Mouse (Mus musculus) kidney, adult 11 months (tissue): ENCODE results near the gene Plcb4.
"Not testable (repeated sequence)": the region's sequence is repeated elsewhere in the genome, so short reads cannot be mapped to it uniquely, and the experiment has no call there.

Source experiments
- DNase-seq: peaks from one replicate; pipeline ENCODE4 v3.0.0; 2022

The Plcb4 gene

DNA sequence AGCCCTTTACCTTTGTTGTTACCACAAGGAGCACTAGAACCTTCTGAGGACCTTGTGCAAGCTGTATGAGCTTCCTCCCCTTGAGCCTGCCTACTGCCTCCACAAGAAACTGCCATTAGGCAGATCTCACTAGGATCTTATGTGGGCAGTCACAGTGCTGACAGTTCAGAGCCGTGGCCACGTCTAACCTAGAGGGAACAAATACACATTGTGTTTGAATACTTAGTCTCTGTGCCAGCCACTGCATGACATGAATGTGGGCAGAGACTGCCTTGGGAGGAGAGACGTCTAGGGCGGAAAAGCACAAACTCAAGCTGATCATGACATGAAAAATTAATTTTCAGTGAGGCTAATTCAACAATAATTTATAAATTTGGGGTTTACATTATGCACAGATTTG is 239.2 kb downstream of the Plcb4 start:
- DNase-seq, result no peak

DNA sequence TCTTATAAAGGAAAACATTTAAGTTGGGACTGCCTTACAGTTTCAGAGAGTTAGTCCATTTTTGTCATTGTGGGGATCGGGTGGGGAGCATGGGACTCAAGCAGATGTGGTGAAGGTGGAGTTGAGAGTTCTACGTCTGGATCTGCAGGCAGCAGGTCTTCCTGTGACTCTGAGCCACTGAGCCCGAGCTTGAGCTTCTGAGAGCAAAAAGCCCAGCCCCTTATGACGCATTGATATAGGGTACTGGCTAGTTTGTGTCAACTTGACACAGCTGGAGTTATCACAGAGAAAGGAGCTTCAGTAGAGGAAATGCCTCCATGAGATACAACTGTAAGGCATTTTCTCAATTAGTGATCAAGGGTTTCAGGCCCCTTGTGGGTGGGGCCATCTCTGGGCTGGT is 241.1 kb downstream of the Plcb4 start:
- not testable (repeated sequence) for DNase-seq

DNA sequence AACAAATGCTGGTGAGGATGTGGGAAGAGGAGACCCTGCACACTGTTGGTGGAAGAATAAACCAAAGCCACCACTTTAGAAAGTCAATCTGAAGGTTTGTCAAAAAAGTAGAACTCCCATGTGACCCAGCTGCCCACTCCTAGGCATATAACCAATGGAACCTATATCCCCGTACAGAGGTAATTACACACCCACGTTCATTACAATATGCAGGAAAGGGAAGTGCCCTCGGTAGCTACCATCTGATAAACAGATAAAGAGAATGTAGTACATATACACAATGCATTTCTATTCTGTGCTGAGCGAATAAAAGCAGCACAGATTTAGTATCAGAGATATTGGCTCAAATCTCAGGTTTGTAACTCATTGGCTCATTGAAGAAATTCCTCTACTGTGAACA is 242.2 kb downstream of the Plcb4 start:
- no peak for DNase-seq

DNA sequence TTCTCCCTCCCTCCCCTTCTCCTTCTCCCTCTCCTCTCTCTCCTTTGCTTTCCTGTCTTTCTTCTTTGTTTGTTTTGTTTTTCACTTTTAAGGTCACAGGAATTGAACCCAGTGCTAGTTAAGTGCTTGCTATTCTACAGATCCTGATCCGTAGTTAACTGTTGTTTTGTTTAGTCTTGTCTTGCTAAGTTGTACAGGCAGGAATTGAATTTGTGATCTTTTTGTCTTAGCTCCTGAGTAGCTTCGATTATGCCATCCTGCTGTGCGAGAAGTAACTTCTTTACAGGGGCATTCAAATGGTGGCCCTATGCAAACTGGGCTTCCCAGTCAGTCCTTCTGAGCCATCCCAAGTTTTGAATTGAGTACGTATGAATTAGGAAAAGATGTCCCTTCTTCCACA is 245.5 kb downstream of the Plcb4 start:
- DNase-seq, result no peak

DNA sequence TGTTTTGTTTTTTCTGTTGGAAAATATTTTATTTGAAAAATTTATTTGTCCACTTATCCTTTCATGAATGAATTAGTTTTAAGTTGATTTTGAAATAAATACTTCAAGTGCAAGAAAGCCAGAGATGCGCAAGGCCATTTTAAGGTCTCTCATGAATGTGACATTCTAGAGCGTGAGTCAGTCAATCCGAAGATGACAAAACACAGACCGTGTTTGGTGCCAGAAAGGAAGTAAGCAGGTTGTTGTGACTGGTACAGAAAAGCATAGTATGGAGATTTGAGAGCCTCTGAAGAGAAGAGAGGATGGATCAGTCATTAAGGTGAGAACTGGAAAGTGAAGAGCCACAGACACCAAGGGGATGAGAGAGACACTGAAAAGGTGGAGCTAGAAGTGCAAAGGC is 246.0 kb downstream of the Plcb4 start:
- no peak for DNase-seq

DNA sequence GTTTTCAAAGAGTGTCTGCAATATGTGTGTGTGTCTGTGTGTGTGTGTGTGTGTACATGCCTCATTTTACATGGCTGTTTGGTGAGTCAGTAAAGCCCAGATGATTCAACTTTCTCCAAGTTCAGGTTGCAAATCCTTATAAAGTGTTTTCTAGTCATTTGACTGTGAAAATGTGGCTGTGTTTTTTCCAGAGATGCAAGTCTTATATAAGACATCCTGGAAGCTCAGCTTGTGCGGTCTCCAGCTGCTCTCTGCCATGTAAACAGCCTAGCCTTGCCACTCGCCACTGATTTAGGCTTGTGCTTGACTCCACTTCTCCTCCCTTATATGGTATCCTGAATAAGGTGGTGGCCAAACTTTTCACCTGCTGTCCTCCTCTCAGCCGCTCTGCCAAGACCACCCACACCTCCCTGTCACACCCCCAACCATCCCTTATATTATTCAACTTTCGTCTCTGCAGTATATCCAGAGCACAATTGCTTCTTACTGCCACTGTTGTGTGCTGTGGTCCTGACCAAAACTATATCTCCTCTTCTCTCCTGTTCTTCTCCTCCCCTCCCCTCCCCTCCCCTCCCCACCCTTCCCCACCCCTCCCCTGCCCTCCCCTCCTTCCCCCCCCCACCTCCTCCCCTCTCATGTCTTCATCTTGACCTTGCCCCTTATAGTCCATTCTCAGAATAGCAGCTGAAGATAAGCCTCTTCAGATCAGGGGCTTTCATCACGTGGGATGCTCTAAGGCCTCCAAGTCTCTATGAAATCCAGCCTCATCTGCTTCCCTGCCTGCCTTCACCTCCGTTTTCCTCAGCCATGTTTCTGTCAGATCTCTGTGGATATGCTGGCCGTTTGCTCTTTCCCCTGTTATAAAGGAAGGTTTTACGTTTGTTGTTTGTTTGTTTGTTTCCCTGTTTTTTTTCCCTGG is 255.8 kb downstream of the Plcb4 start:
- no peak for DNase-seq

DNA sequence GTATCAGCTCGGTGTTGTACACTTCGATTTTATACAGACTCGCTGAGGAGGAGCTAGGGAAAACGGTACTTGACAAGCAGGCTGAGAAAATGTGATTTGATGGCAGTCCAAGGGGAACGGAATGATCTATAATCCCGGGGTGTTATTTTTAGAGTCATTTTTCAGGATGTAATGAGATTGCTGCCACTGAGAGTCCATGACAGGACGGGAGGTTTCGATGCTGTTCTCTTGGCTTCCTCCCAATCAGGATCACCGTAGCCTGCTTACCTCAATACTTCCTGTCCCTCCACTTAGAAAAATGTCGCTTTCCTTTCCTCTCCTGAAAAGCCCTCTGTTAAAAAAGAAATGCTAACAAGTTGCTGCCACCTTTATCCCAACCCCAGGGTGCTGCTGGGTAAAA is 257.1 kb downstream of the Plcb4 start:
- no peak for DNase-seq

DNA sequence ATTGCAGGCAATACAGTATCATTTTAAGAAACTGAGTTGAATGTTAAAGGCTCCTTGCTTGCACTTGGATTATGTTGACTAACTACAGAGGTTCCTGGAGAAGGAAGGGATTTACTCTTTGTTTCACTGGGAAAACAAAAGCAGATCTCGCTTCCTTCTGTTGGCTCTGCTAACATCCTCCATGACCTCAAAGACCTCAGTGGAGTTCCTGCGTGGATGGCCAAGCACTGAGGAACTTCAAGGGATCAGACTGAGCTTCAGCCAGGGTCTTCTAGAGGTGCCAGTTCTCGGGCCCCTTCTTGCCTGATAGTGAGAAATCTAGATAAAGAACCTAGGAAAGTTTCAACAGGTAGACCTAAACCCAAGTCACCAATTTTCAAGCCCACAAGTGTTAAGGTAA is 258.2 kb downstream of the Plcb4 start:
- no peak for DNase-seq

DNA sequence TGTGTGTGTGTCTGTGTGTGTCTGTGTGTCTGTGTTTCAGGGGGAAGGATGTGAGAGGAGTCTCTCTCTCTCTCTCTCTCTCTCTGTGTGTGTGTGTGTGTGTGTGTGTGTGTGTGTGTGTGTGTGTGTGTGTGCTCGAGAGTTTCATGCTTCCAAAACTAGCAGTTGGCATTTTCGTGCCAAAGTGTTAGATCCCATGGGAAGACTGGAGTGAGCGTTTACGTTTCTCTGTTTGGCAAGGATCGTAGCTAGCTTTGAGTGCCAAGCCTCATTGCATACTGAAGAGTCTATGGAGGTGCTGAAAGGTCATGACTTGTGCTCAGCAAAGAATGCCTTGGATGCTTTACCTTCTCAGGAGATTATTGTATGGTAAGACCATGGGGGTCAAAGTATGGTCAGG is 259.3 kb downstream of the Plcb4 start:
- DNase-seq, result no peak

DNA sequence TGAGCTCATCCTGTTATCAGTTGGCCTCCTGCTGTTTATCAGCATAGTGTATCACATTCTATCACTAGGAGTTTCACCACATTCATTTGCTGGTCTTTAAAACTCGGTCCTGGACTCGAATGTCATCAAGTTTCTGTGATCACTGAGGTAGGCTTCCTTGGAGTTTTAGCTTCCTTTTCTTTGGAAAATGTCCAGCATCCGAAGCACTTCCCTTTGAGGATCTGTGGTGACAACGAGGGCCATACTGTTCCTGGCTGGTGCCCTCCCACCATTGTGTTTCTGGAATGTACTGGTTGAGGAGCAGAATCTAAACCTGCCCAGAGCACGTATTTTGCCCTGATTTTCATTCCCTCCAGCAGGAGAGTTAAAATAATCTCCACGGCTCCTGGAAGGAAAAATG is 260.8 kb downstream of the Plcb4 start:
- no peak for DNase-seq

DNA sequence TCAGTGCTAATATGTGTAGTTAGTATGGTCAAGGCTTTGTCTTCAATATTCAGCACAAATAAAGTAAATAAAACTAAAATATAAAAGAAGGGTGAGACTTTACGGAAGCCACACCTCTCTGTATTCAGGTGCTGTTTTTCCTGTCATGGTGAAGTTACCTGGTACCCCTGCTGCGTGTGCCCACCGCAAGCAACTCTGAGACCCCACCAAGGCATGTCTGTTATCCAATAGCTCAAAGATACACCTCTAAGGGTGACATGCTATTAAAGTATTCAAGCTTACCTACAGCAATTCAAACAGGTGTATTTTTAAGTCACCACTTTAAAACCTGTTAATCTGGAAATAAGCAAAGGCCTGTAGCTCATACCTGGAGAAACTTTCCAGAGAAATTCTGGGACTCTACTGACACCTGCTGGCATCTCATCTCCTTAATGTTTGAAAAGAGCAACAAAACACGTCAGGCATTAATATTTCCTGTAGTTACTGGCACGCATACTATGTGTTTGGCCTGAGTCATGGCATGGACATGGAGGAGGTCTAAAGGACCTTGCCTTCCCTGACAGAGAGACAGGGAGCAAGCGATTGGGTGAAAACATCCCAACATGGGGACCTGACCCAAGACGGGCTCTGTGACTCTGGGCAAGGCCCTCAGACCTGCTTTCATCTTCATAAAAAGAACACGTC is 268.0 kb downstream of the Plcb4 start:
- DNase-seq, result peak; percentile 44

DNA sequence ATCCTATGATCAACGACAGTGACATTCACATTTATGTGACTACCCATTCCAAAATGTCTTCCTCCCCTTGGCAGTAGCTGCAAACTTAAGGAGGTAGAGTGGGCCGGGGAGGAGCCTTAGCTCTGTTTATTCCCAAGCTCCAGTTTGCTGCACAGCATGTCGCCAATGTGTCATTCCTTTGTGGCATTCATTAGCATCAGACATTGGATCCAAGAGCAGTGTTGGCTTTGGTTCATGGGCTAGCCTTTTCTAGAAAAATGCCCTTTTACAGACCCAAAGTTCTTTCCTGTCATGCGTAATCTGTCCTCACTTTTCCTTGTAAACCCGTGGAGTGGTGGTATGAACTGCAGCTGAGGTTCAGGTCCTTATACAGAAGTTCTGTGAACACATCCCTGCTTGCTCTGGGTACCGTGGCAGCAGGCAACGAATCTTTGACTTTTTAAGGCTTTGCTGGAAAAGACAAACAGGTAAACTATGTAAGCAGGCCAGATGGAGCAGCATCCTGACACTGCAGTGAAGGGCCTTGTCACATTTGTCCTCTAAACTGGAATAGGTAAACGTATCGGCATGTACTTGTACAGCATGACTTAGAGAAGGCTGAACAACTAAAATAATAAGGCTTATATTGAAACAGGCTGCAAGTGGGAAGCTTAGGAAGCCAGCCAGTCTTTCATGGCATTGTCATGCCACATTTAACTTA is 270.4 kb downstream of the Plcb4 start:
- DNase-seq, result no peak

DNA sequence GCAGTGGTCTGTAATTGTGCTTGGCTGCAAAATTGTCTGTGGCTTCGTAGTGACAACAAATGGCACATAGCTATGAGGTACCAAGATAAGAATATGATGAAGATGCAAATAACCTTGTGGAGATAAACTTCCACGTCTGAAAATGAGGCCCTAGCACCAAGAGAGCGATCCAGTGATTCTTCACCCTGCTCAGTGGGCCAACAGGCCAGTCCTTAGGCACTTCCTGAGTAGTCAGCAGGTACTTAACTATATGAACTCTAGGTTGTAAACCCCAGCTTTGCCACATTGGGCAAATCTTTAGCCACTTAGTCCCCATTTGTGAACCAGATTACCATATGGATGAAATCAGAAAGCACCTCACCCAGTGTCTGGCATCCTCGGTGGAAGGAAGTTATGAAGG is 271.9 kb downstream of the Plcb4 start:
- DNase-seq, result no peak

DNA sequence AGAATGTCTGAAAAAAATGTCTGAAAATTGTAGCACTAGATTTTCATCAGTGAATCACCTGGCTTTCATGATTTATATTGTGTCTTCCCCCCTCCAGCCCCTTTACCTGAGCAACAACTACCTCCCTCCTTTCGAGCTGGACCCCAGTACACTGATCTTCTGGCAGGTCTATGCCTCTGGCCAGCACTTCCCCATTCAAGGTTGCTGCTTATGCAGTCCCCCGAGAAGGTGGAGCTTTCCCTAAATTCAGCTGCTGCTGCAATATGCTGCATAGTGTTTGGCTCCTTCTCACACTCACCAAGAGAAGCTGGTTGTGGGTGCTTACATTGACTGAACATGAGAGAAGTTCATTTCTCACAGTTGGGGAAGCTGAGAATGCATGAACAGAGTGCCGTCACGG is 273.8 kb downstream of the Plcb4 start:
- no peak for DNase-seq

DNA sequence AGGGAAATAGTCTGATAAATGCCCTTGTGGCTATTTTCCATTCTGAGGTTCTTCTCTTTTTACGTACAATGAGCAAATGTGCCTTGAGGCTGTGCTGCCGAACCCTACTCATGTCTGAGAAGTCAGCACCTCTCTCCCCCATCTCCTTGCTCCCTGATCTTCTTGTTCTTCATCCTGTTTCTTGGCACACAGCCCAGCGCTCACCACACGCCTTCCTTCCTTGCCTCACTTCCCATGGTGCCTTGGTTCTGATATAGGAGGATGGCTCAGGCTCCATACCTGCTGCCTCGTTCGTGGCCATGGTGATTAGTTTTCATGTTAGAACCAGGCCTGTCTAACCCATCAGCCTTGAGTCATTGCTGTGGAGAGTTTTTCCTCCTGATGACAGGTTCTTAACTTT is 277.6 kb downstream of the Plcb4 start:
- DNase-seq, result no peak

DNA sequence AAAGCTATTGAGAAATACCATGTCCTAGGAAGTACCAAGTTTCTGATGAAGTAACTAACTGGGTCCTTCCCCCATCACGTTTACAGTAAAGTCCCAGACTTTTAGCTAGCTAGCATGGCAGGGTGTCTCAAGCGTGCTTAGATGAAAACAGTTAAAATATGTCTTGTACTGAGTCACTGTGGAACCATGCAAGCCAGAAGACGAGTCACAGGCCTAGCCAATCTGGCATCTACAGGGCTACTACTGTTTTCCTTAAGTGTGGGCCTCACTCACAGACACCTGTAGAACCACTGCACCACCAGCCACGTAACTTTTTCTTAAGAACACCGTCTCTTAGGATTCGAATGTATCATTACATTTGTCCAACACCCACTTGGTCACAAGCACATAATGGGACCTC is 278.8 kb downstream of the Plcb4 start:
- DNase-seq, result no peak

DNA sequence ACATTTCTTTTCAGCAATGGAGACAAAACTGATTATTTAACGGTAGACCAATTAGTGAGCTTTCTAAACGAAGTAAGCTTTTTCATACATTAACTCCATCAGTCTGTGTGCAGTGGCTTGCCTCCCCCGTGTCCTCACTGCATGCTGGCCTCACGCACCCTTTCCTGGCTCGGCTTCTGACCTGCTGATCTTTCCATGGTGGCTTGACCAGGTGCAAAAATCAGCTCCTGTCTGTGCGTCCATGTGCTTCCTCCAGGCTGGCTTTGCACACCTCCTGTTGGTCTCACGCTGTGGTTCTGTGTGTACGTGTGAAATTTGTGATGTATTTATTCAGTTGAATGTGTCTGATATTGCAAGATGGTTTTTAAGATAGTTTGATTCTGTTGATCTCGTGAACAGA is 281.1 kb downstream of the Plcb4 start:
- DNase-seq, result no peak

DNA sequence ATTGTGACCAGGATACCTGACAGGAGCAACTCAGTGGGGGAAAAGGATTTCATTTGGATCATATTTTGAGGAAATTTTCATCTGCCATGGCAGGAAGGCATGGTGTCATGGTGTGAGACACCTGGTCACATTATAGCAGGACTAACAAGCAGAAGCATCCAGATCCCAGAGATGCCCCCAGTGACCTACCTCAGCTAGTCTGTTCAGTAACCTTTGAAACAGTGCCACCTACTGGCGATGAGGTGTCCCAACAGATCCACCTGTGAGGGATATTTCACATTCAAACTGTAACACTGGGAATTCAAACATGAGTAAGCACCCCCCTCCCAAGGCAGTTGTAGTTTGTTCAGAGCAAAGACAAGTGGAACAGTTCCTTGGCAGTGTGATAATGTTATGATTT is 289.0 kb downstream of the Plcb4 start:
- DNase-seq, result no peak

DNA sequence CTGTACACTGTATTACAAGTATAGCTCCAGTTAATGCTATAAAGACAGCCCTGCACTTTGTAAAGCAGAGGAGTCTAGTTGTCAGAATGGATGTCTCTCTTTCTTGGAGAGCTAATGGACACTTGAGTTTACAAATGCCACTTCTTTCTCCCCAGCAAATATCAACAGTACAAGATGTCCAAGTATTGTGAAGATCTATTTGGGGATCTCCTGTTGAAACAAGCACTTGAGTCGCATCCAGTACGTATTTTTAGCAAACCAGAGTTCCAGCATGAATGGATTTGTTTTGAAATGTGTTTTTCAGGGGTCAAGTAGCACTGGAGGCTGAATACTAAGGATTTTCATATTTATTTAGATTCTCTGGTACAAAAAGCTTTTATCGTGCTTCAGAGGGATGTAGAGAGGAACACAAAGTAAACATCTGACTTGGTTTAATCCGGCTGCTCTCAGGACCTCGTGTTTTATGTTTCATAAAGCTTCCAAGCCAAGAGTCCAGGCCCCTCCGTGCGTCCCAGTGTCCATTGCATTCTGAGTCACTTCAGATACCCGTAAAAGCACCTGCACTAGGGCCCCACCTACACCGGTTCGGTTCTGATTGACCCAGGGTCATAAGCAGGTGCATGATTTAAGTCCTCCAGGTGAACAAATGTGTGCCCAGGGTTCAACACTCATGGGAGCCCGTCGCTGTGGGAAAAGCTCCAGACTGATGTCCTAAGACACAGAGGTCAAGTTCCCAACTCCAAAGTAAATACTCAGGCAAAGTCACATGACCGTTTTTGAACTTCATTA is 296.1 kb downstream of the Plcb4 start:
- DNase-seq, result peak; percentile 36

DNA sequence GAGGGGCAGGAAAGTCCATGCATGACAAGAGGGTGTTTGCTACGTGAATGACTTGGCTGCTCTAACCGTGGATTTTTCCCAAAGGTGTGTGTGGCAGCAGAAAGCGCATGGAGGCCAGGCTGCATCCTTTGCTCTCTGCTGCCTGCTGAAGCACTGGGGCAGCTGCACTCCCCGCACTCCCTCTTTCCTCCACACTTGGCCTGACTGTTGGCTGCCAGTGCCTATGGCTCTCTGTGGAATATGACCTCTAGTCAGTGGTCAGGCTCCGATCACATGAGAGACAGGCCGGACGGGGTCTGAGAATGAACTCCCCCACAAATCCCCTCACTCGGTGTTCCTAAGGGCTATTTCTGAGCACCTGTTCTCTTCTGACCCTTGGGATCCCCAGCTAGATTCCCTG is 297.0 kb downstream of the Plcb4 start:
- DNase-seq, result peak; percentile 13

DNA sequence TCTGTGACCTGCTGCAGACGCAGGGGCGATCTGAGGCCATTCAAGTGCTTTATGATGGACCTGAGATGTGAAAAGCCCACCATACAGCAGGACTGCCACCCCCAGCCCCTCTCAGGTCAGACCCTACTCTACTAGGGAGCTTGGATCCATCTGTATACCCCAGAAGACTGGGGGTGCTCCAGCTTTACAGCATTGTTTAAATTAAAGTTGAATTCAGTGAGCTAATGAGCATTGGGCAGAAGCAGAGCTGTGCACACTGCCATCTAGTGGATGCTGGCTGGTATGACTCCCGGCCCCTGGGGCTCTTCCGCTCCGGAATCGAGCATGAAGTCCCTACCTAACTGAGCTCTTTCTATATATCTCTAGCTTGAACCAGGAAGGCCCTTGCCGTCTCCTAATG is 298.9 kb downstream of the Plcb4 start:
- DNase-seq, result no peak

DNA sequence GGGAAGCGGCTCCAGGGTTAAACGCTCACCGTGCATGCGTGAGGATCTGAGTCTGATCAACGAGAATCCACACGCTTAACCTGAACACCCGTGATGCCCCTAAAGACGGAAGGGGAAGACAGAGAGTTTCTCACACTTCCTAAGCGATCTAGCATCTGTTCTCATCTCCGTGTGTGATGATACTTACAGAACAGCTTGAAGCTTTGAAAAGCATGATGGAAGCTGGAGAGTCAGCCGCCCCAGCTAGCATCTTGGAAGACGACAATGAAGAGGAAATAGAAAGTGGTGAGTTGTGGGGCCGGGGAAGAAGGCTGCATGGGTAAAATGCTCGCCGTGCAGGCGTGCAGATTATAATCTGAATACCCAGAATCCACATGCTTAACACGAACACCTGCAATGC is 299.6 kb downstream of the Plcb4 start:
- DNase-seq, result no peak

DNA sequence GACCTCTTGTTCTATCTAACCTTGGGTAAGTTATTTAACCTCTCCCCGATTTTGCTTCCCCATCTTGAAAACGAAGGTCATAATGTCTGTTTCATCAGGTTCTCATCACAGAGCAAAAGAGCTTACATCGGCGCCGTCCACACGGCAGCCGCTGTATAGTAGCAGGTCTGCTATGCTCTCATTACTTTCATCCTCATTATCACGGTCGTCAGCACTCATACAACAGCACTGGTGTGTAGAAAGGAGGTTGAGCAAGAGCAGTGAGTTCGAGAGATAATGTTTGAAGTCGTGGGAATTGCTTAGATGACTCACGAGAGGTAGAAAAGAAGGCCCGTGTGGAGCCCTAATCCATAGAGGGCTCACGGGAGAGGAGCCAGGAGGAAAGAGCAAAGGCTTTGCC is 304.3 kb downstream of the Plcb4 start:
- DNase-seq, result no peak
